Mouse (Mus musculus): ENCODE results near the gene Dysf.
"Not testable (repeated sequence)": the region's sequence is repeated elsewhere in the genome, so short reads cannot be mapped to it uniquely, and the experiment has no call there.

Gene Dysf

DNA sequence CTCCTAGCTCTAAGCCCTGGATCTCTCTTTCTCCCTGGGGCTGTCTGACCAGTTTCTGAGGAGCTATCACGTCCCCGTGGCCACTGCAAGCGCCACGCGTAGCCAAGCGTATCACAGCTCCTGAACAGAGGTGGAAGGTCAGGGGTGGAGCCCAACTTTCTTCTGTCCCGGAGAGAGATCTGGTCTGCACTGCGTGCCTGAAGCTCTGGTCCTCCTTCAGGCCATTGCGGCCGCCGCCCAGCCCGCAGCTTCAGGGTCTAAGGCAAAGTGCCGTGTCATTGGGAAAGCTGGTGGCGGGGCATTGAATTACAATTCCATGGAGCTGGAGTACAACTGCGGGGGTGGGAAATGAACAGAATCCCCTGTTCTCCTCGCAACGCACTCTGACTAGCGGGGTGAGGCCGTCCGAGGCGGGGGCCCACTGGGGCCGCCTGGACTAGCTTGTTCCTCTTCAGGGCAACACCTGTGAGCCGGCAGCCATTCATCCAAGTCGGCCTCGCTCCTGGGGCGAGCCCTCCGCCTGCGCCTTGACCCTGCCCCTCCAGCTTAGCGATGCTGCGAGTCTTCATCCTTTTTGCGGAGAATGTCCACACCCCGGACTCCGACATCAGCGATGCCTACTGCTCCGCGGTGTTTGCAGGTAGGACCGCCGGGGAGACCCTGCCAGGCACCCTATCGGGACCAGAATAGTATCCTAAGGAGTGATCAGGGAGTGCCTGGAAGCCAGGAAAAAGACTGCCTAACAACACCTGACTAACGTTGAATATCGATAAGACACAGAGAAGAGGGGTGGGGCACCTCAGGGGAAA is at the start of gene Dysf:
Gene Dysf (plus strand): TSS at position 228 of the 809 bp plus-strand sequence.
- peak; percentile 70 for DNase-seq (ENCODE audit: low read depth, low spot score)

DNA sequence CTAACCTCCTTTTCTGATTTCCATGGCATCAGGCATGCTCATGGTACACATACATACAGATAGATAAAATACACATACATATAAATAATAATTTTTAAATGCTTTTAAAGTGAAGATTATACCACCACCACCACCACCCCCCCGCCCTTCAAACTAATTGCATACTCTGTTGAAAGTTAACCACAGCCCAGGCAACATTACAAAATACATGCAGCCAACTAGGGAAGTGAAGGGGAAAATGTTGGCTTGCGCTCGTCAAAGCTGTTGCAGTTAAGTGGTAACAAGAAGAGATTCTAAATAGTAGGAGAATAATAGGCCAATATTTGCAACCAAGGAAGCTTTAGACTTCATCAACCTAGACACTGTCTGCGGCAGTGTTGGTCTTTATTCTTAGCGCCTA is 20.7 kb upstream of the Dysf start:
- DNase-seq (ENCODE audit: low read depth, low spot score) = no peak

DNA sequence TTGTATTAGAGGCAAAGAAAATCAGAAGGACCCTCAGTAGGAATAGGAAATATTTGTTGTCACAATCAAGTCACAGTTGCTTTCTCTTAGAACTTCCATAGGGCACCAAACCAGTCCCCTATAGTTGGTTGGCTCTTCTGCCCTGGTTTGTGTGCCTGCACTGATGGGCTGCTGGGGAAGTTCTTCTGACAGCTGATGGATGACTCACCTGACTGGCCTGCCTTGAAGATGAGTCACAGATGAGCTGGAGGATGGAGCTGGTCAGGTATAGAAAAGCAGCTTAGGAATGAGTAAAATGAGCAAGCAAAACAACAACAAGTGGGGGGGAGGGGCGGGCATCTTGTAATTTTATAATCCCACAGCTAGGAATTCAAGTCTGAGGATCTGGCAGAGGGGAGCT is 5.7 kb upstream of the Dysf start:
- no peak for DNase-seq (ENCODE audit: low read depth, low spot score)

DNA sequence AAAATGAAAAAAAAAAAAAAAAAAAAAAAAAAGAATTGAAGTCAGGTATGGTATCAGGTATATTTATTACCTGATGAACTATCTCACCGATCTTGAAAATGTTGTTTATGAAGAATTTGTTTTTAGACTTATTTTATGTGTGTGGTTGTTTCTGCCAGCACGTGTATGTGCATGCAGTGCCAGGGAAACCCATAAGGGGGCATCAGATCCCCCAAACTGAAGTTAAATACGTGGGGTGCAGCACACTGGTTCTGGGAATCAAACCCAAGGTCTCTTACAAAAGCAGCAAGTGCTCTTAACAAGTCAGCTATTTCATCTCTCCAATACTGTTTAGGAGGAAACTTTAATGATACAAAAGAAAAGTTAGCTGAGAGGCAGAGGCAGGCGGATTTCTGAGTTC is 4.1 kb upstream of the Dysf start:
- DNase-seq (ENCODE audit: low read depth, low spot score) = peak; percentile 44

DNA sequence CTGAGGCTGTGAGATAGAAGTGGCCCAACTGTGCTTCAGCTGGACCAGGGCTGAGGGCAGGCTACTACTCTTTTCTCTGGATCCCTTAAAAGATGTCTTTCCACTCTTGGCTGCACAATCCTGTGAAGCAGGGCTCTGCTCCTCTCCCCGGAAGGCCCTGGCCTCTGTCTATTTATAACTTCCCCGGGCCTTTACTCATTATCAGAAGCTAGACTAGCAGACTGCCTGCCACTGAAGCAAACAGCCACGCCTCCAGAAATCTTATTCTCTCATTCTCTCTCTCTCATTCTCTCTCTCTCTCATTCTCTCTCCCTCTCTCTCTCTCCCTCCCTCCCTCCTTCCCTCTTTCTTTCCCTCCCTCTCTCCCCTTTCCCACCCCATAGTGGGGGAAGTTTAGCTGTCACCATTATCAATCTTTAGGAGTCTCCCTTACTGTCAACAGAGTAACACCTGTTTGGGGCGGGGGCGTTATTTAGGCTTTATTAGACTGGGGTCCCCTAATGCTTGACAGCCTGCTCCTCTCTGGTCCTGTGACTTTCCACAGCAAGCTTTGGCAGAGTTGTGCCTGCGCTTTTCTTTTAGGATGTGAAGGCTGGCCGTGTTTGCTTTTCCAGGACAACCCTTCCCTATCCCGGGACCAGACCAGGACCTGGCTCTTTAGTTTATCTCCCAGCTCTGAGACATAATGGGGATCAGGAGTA is 932 bp downstream of the Dysf start:
- DNase-seq (ENCODE audit: low read depth, low spot score) = no peak

DNA sequence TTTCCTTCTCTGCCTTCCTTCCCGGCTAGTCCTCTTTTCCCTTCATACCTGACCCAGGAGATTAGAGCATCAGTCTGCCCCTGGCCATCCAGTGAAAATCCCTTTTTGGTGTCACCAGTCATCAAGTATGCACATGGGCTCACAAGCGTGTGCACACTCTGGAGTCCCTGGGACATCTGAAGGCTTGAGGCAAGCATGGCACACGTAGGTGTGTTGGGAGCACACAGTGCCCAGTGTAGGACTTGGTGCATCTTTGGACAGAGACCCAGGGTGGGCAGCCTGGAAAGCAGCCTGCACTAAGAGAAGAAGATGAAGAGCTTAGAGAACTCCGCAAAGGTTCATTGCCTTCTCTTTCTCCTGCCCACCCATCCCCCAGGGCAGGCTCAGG is 1.5 kb downstream of the Dysf start:
- DNase-seq (ENCODE audit: low read depth, low spot score) = no peak

DNA sequence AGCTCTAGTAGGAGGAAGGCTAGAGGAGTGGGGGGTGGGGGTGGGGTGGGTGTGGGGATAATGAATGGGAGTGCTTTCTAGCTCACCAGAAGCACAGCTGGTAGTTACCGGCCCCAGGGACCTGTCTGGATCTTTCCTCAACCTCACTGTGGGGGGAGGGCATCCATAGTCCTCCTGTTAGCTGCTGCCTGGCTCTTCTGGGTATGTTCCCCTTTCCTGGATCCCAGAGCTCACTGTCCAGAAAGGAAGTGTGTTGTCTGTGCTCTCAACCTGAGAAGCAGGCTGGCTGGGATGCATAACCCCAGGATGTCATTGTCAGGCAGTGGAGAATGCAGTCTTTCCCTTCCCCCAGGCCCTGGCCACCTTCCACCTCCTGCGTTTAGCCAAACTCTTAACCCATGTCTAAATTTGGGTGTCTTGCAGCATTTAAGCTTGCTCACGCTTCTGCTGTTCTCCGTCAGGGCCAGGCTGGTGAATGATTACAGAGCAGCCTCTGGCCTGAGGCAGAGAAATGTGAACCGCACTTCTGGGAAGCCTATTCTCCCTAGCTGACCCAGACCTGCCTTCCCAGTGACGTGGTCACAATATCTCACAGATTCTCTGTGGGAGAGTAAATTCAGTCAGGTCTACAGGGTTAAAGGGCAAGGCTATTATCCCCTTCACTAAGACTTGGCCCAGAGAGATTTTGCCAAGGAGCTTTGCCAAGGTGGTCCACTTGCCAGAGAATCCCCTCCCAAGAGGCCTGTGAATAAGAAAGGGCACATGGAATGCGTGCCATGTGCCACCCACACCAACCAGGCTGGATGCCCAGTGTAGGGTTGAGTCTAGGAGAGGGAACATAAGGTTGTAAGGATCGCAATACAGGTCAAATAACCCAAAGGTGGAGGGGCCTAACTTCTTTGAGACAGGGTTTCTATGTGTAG is 2.2 kb downstream of the Dysf start:
- peak; percentile 72 for DNase-seq (ENCODE audit: low read depth, low spot score)

DNA sequence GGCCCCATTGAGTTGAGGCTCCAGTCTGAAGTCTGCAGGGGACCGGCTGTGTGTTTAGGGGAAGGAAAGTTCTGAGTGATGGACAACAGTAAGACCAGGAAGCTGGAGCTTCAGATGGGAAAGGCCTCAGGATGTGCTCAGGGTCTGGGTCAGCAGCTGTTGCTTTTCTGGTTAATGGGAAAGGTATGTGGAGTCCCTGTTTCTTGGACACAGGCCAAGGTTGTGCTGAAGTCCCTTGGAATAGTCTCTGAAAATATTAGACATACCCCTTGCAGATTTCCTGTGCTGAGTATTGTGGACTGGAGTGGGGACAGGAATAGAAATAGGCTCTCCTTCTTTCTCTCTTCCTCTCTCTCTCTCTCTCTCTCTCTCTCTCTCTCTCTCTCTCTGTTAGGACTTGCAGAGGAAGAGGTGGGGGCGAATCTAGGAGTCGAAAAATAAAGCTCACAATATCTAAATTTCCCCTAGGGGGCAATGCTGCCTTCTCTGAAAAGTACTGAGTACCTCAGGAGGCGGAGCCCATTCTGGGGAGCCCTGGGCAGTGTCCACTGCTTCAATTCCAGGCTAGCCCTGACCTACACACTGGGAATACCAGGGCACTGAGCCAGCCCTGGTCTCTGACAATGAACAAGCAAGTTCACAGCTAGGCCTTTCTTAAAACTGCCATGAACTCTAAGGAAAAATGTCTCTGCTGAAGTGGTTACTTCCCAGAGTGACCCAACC is 6.7 kb downstream of the Dysf start:
- not testable (repeated sequence) for DNase-seq (ENCODE audit: low read depth, low spot score)

DNA sequence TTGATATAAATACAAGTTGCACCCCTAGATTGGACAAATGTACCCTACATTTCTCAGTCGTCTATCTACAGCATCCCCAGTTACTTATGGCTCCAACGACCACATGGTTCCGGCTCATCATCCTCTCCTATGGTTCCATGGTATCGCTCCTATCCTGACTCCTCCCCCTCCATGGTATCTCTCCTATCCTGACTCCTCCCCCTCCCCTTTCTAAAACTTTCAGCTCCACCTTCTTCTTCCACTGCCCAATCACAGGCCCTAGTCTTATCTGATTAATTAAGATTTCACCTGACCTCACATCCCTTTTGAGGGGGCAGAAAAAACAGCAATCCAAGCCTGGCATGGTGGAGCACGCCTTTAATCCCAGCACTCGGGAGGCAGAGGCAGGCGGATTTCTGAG is 8.5 kb downstream of the Dysf start:
- DNase-seq (ENCODE audit: low read depth, low spot score) = peak; percentile 90

DNA sequence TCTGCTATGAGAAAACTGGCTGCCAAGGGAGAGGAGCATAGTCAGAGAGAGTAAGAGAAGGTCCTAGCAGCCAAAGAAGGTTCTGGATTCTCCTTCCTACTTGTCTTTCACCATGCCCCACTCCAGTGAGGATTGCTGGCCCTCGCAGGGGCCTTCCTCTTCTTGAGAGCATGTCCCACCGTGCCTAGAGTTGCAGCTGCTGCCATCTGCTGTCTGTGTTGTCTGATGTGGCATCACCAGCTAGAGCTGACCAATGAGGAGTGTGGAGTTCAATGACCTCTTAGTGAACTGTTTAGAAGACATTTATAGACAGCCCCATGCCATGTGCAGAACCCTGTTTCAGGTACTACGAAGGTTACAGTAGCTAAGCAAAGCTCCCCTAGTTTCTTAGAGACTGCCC is 9.0 kb downstream of the Dysf start:
- DNase-seq (ENCODE audit: low read depth, low spot score) = peak; percentile 42

DNA sequence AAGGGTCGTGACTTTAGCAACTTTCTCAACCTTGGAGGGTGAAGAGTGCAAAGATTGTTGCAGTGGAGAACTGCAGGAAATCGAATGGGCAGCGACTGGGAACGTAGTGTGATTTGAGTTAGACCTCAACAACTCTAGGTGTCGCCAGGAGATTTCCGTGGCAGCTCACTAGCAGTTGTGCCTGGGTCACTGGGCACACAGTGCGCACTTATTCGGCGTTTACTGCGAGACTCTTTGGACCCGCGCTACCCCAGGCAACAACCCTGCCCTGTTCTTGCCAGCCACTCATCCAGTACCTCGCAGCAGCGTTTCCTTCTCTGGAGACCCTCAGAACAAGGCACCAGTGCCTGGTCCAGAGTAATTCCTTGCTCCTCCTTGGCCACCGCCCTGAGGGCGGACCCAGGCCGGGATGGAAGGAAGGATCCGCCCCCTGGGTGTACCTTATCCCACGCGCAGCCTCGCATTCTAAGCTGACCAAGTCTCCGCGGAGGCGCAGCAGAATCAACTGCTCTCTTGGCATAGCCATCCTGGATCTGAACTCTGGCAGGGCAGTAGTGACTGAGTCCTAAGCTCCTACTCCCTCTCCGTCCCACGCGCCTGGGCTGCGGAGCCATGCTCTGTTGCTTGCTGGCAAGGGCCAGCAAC is 10.6 kb downstream of the Dysf start:
- DNase-seq (ENCODE audit: low read depth, low spot score) = peak; percentile 76

DNA sequence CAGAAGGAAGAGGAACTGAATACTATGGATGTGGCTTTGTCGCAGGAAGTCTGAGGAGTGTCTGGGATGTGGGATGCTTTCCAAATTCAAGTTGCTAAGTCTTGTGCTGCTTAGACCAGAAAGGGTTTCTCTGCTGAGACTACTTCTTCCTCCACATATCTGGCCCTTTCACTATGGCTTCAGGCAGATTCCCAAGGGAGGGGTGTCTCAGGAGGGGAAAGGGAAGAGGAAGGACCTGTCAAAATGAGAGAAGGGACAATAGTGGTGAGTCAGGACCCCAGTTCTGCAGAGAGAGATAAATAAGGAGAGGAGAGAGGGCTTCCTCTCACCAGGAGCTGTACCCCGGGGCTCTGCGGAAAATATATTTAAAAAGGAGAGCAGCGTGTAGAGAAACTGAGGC is 11.6 kb downstream of the Dysf start:
- DNase-seq (ENCODE audit: low read depth, low spot score) = no peak

DNA sequence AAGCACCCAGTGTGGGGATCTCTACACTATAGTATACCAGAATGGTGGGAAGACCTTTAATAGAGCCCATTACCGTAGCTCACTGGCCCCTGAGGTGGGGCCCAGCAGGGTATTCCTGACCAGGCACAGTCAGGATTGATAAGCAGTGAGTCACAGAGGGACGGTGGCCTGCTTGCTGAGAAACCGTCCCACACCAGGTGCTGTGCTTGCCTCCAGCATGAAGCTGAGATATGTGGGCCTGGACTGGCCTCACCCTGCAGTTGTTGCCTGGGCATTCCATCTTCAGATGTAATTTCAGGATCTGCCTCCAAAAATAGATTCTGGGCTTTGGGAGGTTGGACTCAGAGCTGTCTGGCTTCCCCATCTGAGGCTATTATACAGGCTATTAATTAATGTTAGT is 13.6 kb downstream of the Dysf start:
- no peak for DNase-seq (ENCODE audit: low read depth, low spot score)

DNA sequence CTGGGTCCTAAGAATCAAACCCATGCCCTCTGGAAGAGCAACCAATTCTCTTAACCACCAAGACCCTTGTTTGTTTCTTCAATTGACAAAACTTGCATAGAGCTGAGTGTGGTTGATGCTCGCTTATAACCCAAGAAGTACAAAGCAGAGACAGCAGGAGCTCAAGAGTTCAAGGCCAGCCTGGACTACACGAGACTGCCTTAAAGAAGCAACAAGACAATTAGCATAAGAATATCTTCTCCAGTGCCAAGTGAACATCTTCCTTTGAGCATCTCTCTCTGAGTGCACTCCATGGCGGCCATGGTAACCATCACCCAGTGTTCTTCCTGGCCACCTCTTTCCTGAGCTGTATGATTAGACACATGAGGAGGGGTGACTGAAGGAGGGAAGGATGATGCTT is 17.2 kb downstream of the Dysf start:
- peak; percentile 77 for DNase-seq (ENCODE audit: low read depth, low spot score)

DNA sequence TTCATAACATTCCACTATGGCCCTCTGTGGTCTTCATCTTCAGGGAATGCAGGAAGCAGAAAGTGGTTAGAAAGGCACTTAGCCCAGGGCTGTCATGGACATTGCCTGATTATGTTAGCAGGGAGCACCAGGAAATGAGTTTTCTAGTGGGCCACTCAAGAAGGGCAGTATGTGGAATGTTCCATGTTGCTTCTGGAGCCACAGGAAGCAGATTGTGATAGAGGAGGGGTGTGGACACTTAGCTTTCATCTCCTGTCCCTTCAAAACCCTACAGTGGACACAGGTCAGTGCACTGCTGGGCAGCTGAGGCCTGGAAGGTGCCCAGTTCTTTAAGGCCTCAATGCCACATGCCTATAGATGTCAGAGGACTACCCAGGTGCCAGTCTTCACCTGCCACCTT is 20.4 kb downstream of the Dysf start:
- no peak for DNase-seq (ENCODE audit: low read depth, low spot score)

DNA sequence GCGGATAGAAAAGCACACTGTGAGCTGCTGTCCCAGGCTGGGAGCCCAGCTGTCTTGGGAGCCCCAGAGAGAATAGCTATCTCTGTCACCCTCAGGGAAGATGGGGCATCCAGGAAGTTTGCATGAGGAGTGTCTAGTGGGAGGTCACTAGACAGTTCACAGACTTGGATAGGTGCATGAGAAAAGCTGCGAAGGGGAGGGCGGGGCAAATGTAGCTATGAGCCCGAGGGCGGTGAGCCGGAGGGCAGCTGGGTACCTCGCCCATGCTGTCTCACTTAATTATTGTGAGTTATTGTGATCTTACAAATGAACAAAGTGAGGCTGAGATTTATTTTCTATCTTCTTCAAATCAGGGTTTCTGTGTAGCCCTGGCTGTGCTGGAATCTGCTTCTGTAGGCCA is 21.4 kb downstream of the Dysf start:
- peak; percentile 51 for DNase-seq (ENCODE audit: low read depth, low spot score)

DNA sequence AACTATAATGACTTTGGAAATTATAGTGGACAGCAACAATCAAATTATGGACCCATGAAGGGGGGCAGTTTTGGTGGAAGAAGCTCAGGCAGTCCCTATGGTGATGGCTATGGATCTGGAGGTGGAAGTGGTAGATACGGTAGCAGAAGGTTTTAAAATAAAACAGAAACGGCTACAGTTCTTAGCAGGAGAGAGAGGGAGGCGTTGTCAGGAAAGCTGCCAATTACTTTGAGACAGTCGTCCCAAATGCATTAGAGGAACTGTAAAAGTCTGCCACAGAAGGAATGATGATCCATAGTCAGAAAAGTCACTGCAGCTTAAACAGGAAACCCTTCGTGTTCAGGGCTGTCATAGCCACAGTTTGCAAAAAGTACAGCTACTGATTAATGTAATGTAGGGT is 24.1 kb downstream of the Dysf start:
- DNase-seq (ENCODE audit: low read depth, low spot score) = not testable (repeated sequence)

DNA sequence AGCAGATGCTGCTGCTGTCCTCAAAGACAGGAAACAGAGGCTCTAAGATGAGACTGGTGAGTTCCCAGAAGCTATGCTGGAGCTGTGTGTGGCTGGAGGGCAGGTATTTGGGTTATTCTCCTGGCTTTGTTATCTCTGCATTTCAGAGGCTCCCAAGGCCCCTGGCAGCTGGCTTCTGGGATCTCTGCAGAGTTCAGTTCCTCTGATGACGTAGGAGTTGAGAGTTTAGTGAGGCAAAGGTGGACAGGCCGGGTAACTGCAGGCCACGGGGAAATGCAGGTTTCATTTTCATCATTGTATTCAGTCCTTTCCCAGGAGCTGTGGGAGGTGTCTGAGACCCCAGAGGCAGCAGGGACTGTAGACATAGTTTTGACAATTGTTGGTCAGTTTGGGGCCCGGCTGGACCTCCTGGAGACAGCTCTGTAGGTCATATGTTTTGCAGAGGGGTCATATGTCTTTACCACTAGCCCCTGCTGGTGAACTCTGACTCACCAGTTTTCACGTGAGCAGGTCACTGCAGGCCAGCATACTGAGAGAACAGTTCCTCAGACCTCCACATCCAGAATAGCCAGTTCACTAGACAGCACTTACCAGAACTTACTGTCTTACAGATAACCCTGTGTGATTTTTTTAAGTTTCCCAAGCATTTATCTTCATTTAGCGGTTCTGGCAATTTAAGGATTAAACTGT is 35.0 kb downstream of the Dysf start:
- no peak for DNase-seq (ENCODE audit: low read depth, low spot score)

DNA sequence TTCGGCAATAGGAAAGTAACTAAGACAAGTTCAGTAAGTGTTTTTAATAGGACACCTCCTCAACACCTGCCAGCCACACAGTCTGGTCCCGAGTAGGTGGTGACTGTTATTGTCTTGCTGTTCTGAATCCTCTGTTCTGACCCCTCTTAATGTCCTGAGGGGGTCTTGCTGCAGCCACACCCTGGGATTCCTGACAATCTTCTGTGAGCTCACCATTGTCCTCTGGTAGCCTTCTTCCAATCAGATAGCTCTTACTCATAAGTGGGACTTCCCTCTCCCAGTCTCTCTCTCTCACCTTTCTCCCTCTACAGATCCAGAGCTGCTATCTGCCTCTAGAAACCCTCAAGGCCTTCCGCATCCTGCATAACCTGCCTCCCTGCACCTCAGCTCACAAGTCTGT is 36.3 kb downstream of the Dysf start:
- DNase-seq (ENCODE audit: low read depth, low spot score) = peak; percentile 97

DNA sequence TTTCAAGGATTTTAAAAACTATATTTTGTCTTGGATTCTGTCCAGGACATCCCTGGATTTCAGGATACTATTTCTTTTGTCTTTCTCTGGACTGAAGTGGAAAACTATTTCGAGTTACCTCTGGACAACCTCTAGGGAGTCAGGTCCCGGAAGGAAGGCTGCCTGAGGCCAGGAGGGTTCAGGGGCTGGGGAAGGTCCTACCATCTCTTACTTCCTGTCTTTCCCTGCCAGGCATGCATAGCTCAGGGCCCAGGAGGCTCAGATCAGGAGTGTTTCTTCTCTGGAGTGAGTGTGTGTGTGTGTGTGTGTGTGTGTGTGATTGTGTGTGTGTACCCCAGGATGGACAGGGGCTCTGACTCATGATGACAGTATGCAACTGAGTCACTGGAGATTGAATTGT is 40.5 kb downstream of the Dysf start:
- DNase-seq (ENCODE audit: low read depth, low spot score) = no peak

Measured in R1 (cell line).